Mouse (Mus musculus) T-cell, adult 66 days (primary cell): Measurements from ENCODE around the gene St3gal3. TPM values are rescaled to one million over a fixed set of nuclear protein-coding genes. Genes with fewer than 3 reads are reported as not detected.

Experiments used
- total RNA-seq, 2 experiments: library from RNA; stranded (reverse); gene quantifications; 3 replicates in 1 of 2; 4 replicates in 1 of 2; pipeline ENCODE4 v1.2.4; 2023

Gene St3gal3
- total RNA-seq: 10 to 100 TPM in 1 of 2 experiments, 1 to 10 TPM in 1; 6.9 to 14.8 TPM

DNA sequence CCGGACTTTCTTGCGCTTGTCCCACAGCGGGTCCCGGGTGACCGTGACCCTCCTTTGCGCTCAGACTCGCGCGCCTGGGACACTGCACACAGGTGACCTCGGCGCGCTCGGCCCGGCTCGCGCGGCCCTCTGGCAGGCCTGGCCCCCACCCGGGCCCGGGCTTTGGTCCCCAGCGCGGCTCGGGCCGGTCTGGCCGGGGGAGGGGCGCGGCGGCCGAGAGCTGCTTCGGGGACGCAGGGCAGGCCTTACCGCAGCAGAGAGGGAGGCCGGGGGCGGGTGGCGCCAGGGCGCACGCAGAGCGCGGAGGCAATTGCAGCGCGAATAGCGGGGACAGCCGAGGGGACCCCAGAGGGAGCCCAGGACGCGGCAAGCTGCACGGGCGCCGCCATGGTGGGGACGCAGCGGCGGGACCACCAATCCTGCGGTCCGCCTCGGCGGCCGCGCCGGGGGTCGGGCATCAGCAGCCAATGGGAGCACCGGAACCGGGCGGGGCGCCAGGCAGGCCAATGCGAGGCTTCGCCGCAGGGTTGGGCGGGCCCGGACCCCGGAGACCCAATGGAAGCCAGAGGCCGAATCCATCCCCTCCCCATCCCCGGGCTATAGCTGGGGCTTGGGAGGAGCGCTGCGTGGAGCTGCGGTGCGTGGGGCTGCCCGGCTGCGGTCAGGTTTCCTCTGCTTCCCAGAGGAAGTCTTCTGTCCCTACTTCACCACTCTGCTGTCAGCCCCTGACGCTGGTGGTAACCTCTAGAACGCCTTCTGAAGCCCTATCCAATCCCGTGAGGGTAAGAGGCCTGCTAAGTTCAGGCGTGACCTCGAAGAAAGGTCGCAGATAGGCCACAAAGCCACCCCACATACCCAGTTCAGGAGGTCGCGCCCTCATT lies at the start of gene St3gal3:
Gene St3gal3 (minus strand): TSS at position 430 of the 881 bp plus-strand sequence.

DNA sequence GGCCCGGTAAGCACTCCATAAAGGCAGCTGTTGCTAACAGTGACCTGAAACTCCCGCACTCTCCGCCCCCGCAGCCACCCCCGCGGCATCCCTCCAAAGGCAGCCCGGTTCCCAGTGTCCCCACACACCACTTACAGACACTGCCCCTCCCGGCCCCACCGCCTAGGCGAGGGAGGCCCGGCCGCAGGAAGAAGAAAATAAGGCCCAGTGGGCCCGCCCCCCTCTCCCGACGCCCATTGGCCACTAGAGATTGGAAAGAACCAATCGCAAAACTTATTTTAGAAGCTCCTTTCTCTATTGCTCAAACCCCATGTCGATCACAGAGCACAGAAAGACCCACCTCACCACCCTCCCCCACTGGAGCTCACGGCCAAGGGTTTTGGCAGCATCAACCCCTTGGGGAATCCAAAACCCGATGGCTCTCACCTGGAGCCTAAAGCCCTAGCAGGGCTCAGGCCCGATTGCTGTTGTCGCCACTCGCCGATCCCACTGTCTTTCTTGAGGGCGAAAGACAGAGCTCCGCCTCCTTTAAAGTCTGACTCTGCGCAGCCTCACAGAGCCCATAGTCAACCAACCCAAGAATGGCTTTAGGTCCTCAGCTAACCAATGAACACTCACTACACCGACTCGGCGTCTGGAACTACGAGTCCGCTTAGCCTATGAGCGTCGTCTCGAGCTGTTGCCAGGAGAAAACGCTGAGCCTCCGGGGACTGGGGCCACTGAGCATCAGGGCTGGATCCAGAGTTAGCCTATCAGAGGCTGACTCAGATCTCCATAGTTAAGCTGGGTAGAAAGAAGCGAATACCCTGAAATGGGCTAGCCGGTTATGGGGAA lies 45.0 kb upstream of the St3gal3 start, which contains the start of gene Kdm4a:
Gene Kdm4a (minus strand): TSS at position 577 of the 834 bp plus-strand sequence.

DNA sequence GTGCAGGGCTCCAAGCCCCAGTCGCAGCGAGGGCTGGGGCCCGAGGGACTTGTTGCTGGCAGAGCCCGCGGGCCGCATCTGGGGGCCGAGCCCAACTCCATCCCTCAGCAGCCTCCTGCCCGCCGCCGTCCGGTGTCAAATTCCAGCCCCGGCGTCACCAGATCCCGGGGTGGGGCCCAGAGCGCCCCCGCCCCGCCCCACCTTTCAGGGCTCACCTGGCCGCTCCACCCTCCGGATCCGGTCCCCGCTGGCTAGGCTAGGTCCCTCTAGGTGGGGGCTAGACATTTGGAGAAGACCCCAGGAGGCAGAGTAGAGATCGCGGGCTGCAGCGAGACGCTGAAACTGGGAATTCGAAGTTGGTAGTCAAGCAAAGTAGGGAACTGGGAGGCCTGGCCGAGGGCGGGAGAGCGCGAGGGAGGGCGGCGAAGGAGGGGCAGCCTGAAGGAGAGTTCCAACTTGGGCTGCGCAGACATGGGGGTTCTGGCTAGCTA lies 205.3 kb downstream of the St3gal3 start, which contains the start of gene Artn:
Gene Artn (minus strand): TSS at position 373 of the 491 bp plus-strand sequence.

DNA sequence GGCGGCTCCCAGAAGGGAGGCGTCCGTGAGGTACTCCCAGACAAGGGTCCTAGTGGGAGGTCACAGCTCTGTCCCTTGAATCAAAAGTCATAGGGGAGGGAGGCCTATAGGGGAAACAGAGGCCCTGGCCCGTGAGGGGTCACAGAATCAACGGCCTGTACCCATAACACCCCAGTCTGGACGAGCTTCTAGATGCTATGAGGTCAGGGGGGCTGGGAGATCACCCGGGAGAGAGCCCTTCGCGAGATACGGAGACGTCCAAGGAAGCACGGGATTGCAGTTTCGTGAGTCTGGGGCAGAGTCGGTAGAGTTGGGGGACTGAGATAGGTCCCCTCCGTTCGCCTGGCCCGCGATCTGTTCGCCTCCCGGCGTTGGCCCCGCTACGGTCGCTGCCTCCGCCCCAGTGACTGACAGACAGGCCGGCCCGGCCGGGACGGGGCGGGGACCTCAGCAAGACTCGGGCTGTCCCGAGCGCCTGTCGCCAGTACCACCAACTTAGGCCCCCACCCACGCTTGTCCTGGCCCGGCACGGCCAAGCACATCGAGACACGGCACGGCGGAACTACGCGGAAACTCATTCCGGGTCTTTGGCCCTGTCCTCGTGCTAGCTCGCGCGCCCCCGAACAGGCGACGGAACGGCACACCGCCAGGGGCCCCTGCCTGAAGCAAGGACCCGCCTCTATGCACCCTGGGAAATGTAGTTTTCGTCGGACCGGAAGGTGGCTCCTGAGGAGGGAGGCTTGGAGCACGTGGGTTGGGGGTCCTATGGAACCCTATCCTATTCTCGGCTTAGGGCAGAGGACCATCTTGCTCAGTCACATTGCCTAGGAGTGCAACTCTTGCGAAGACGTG lies 219.9 kb downstream of the St3gal3 start, which contains the start of gene Ipo13:
Gene Ipo13 (minus strand): TSS at position 409 of the 852 bp plus-strand sequence.

DNA sequence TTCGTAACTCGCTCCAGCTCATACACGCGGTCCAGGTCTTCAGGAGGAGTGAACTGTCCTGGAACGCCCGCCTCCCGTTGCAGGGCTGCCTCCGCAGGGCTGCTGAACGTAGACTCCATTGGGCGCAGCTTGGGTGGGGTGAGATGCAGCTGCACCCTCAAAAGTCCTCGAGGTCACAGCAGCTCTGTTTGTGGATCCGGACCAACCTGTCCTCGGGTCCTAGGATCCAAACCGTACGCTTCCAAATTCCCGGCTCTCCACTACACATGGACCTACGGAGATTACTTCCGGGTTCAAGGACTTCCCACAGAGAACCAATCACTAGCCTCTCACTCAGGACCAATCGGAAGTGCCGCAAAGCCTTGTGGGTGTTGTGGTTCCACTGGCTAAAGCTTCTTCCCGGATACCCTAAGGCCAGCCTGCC lies 243.0 kb downstream of the St3gal3 start, which contains the start of gene Dph2:
Gene Dph2 (minus strand): TSS at position 295 of the 424 bp plus-strand sequence.

DNA sequence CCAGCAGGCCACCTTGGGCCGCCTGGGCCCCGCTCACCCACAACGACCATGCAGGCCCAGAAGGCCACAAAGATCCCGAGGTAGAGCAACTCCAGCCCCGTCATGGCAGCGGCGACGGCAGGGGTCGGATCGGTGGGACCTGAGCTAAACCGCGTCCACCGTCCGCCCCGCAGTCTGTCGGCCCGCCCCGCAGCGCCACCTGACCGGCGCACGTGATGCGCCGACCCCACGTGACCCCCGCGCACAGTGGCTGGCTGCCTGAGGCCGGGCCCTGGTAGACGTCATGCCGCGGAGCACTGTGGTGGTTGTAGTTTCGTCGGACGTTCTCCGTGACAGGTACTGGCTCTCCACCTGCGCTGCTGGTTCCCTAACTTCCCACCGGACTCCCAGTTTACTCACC lies 247.6 kb downstream of the St3gal3 start, which contains the start of gene Atp6v0b:
Gene Atp6v0b (minus strand): TSS at position 201 of the 400 bp plus-strand sequence.

DNA sequence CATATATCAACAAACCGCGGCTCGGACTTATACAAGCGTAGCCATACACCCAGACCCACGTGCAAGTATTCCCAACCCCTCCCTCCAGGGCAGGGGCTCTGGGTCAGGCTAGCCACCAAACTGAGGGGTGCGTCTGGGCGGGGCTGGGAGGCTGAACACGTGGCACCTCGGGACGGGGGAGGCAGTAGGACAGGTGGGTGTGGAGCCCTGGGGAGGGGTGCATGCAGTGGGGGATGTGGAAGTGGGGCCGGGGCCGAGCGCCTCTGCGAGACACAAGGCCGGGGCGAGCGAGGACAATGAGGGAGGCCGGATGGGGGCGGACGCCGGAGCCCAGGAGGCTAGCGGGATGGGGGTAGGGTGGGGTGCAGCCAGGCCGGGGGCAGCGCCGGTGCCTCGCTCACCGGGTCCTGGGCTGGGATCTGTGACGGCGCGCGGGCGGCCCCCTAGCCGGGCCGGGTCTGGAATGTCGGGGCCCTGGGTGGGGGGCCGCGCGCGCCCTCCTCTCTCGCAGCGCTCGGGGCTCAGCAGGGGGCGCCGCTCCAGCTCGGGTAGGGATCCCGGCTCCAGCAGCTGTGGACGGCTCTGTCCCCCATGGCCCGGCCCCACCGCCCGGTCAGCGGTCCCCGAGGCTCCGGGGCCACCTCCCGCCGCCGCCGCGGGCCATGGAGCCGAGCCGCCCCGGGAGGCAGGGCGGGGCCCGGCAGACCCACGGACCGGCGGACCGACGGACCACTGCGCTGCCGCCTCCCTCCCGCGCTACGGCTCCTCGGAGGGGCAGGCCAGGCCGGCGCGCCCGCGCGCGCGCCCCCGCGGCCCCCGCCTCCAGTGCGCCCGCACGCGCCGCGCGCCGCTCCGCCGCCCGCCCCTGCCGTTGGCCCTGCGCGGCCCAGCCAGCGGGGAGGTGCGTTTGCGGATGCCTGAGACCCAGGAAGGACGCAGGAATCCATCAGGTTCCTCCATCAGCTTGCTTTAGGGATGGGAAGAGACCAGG lies 251.7 kb downstream of the St3gal3 start, which contains the start of gene B4galt2:
Gene B4galt2 (minus strand): TSS at position 787 of the 991 bp plus-strand sequence.

Other genes starting within 250 kb of the St3gal3 start
- gene Atp6v0b, start 247.6 kb downstream of the St3gal3 start, total RNA-seq: 100 to 1,000 TPM; 109 to 117 TPM
- gene Dph2, start 242.9 kb downstream of the St3gal3 start, total RNA-seq: 10 to 100 TPM; 16.6 to 16.8 TPM
- gene Ipo13, start 219.9 kb downstream of the St3gal3 start, total RNA-seq: 10 to 100 TPM; 39.2 to 51.1 TPM
- under 1 TPM in 1 of 2 experiments, not detected in 1; 0.47 TPM for gene Artn, start 205.2 kb downstream of the St3gal3 start, total RNA-seq
- 10 to 100 TPM; 61.0 to 66.9 TPM for gene Kdm4a, start 45.1 kb upstream of the St3gal3 start, total RNA-seq
- gene Ptprf, start 156.5 kb upstream of the St3gal3 start, total RNA-seq: 1 to 10 TPM; 2.3 to 2.8 TPM